Mouse (Mus musculus) megakaryocyte, embryonic 14.5 days (primary cell): ENCODE measurements around the gene Tnk2. TPM values are rescaled to one million over a fixed set of nuclear protein-coding genes. Genes with fewer than 3 reads are reported as not detected.

ENCODE experiments used
- H3K27me3 ChIP-seq: replicated peaks from 2 replicates; pipeline ENCODE3; 2012; ENCODE audit warnings: inconsistent platforms
- H3K36me3 ChIP-seq: replicated peaks from 2 replicates; pipeline ENCODE3; 2012; ENCODE audit warnings: low read length, inconsistent platforms, mixed read lengths
- H3K4me1 ChIP-seq: 2 replicates; pipeline ENCODE4 v1.6.1; 2012; ENCODE audit warnings: inconsistent platforms
- H3K4me3 ChIP-seq: replicated peaks from 2 replicates; pipeline ENCODE3; 2012; ENCODE audit warnings: moderate library complexity, mild to moderate bottlenecking, inconsistent platforms
- H3K9me3 ChIP-seq: 2 replicates; pipeline ENCODE4 v1.6.1; 2012; ENCODE audit warnings: inconsistent platforms
- FLI1 ChIP-seq: IDR thresholded peaks from 2 replicates; pipeline ENCODE4 v1.6.1; 2012; ENCODE audit warnings: low read length, inconsistent platforms, mixed read lengths
- GATA1 ChIP-seq: IDR thresholded peaks from 3 replicates; pipeline ENCODE4 v1.6.1; 2012; ENCODE audit warnings: mixed read lengths, low read length, inconsistent platforms, borderline replicate concordance
- polyA plus RNA-seq: library from polyadenylated mRNA; stranded (reverse); fragments of >175 nt; gene quantifications from 2 replicates; pipeline ENCODE4 v1.2.3, GENCODE M21; 2012; ENCODE audit warnings: low replicate concordance; ENCODE audit not compliant: insufficient read depth

Gene Tnk2
- polyA plus RNA-seq, 1 experiment = 230 TPM

DNA sequence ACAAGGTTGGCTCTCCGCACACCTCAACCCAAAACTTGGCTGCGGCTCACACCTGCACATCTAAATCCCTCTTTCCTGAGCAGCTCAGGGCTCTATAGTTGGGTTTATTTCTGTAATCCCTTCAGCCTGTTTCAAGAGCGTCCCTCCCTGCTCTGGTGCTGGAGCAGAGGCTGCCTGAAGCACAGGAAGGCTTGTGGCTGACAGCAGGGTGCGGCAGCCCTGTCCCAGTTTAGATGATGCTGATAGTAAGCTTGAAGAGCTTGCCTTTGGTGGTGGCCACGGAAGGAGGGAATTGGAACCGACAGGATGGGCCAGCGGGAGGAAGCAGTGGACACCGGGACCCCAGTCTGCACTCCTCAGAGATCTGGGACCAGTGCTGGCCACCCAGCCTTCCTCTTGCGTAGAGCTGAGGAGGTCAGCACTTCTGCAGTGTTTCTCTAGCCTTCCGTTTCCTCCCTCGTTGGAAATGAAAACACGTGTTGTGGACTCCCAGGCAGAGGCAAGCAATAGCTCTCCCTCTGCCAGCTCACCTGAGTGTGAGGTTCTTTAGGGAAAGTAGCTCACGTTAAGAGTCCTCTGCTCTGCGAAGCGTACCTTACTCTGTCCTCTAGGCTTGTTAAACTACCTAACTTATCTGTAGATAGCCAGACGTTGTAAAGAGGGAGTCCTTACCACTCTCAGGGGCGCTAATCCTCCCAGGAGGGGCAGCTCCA lies 63.6 kb downstream of the Tnk2 start:
- peak overlapping the region; percentile 20 for H3K4me3 ChIP-seq
- peaks cover 31% of the 10 kb centered on the region for H3K4me1 ChIP-seq
- no peak for TF ChIP-seq FLI1
- no peak for TF ChIP-seq GATA1

DNA sequence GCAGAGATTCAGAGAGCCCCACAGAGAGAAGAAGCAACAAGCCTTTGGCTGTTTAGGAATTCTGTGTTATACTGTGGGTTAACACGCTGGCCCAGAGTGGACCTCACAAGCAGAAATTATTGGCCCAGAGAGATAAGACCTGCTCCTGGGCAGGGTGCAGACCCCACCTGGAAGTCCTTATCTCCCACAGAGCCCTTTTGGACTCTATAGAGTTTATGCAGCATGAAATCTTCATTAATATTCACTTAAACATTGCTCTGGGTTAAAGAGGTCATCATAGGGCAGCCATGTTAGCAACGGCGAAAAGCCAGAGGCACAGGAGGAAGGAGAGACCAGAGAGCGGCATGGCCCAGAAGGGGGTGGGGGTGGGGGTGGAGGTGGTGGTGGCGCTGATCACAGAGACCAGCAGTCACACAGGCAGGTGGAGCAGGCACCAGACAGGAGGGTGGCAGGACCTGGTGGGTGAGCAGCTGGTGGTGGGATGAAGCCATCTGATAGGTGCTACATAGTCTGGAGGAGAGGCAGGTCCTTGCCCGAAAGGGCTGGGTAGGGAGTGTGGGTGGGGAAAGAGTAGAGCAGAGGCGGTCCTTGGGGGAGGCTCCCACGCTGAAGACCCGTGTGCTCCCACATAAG lies 64.3 kb downstream of the Tnk2 start:
- Histone ChIP-seq H3K4me1 (peaks cover 31% of the 10 kb centered on the region), H3K9me3 (peaks cover 11% of the 10 kb centered on the region), H3K4me3 (no peak overlapping the region), H3K36me3 (no peaks in the 10 kb centered on the region), H3K27me3 (peaks cover 44% of the 10 kb centered on the region)
- no peak for TF ChIP-seq FLI1
- no peak for TF ChIP-seq GATA1

More for the DNA sequence above, 63.6 kb downstream of the Tnk2 start:
- Histone ChIP-seq H3K36me3 (no peaks in the 10 kb centered on the region), H3K27me3 (peaks cover 43% of the 10 kb centered on the region), H3K9me3 (peaks cover 11% of the 10 kb centered on the region)

DNA sequence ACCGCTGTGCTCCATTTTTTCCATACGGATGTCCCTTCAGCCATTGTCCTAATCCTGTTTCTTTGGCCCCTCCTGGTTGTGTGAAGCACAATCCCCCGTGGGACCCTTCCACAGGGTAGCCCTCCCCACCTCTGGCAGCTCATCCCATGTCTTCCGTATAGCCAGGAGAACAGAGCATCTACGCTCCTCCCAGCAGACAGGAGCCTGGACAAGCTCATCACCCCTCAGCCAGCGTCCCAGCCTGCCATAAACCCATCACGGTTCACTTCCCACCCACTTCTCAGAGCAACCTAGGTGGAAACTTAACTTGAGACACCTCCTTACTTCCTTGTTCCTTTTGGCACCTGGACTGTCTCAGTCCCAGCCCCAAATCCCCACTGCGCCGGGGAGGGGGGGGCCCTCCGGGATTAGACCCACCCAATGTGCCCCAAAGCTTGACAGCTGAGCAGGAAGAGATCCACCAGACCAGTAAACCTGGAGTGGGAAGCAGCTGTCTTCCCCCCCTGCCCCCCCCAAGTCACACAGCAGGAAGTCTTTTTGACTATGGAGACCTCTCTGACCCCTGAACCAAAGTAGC lies 64.9 kb downstream of the Tnk2 start:
- Histone ChIP-seq H3K9me3 (peaks cover 11% of the 10 kb centered on the region), H3K4me1 (peaks cover 31% of the 10 kb centered on the region), H3K36me3 (no peaks in the 10 kb centered on the region), H3K27me3 (peaks cover 50% of the 10 kb centered on the region), H3K4me3 (no peak overlapping the region)
- TF ChIP-seq GATA1 = no peak

- Histone ChIP-seq H3K4me3 (no peak overlapping the region), H3K9me3 (peaks cover 11% of the 10 kb centered on the region), H3K27me3 (peaks cover 54% of the 10 kb centered on the region), H3K4me1 (peaks cover 31% of the 10 kb centered on the region), H3K36me3 (no peaks in the 10 kb centered on the region)
- no peak for TF ChIP-seq FLI1
- no peak for TF ChIP-seq GATA1
Observed at GRCm38 (mm10) chr16:32709116-32709515, 65.4 kb downstream of the Tnk2 start.

DNA sequence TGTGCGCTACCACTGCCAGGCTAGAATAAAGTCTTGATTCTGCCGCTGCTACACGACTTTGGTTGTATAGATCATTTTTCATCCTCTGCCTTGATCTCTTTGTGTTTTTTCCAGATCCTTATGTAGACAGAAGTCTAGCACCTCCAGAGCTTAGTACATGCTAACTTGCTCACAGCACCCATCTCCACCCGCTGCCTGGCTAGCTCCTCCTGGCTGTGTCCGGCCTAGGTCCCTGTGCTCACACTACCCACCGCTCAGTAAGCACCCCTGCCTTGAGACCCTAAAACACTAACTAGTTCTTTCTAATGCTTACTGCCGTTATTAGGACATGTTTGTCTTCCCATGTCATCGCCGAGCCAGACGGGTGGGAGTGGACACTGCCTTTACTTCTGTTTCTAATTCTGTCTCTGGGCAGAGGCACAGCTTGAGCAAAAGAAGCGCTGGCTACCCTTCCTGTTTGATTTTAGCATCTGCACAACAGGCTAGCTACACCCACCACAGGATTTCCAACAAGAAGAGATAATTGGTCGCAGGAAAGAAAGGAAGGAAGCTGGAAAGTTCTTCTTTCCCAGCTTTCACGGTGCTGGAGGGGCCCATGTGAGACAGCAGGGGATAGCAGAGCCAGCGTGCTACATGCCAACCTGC lies 66.9 kb downstream of the Tnk2 start:
- Histone ChIP-seq H3K4me3 (no peak overlapping the region), H3K9me3 (peaks cover 9% of the 10 kb centered on the region), H3K36me3 (no peaks in the 10 kb centered on the region), H3K4me1 (peaks cover 34% of the 10 kb centered on the region), H3K27me3 (peaks cover 65% of the 10 kb centered on the region)
- no peak for TF ChIP-seq GATA1
- no peak for TF ChIP-seq FLI1

GRCm38 (mm10) chr16:32712202-32712601 lies 68.5 kb downstream of the Tnk2 start:
- Histone ChIP-seq H3K4me3 (no peak overlapping the region), H3K9me3 (no peaks in the 10 kb centered on the region), H3K27me3 (peaks cover 67% of the 10 kb centered on the region), H3K36me3 (no peaks in the 10 kb centered on the region), H3K4me1 (peaks cover 27% of the 10 kb centered on the region)
- TF ChIP-seq FLI1 = no peak
- TF ChIP-seq GATA1 = no peak

DNA sequence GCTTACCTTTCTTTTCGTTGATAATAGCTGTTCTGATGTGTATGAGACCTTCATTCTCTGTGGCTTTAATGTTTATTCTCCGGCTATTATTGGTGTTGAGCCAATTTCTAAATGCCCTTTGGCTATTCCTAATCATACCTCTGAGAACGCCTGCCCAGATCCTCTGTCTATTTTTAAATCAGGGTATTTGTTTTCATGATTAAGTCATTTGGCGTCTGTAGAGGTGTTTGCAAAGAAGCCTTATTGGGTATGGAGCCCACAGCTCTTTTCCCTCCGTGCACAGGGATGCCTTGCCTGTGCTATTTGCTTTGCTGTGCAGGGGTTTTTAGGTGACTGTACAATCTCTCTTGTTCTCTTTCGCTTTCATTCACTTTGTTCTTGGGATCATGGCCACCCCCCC lies 69.9 kb downstream of the Tnk2 start:
- TF ChIP-seq GATA1 = no peak
- TF ChIP-seq FLI1 = no peak
- Histone ChIP-seq H3K27me3 (peaks cover 60% of the 10 kb centered on the region), H3K4me1 (peaks cover 17% of the 10 kb centered on the region), H3K9me3 (no peaks in the 10 kb centered on the region), H3K36me3 (no peaks in the 10 kb centered on the region), H3K4me3 (no peak overlapping the region)

DNA sequence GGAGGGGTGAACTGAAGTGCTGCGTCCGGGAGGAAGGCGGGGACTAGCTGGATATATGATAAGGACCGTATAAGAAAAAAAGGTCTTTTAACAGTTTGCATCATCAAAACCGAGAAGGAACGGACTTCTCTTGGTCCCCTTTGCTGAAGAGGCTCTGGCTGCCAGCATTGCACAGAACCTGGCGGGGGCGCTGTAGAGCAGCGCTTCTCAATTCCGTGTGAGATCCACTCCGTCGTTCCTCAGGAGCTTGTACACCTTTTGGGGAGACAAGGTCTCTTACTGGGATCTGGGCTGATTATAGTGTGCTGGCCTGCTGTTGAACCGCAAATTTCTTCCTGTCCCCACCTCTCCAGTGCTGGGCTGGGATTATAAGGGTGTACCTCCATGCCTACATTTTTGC lies 71.7 kb downstream of the Tnk2 start:
- H3K36me3 ChIP-seq = no peaks in the 10 kb centered on the region
- H3K4me3 ChIP-seq = peak overlapping the region; percentile 47
- TF ChIP-seq FLI1 (no peak), GATA1 (no peak)
- H3K9me3 ChIP-seq = no peaks in the 10 kb centered on the region
- H3K4me1 ChIP-seq = peaks cover 16% of the 10 kb centered on the region
- peaks cover 52% of the 10 kb centered on the region for H3K27me3 ChIP-seq

DNA sequence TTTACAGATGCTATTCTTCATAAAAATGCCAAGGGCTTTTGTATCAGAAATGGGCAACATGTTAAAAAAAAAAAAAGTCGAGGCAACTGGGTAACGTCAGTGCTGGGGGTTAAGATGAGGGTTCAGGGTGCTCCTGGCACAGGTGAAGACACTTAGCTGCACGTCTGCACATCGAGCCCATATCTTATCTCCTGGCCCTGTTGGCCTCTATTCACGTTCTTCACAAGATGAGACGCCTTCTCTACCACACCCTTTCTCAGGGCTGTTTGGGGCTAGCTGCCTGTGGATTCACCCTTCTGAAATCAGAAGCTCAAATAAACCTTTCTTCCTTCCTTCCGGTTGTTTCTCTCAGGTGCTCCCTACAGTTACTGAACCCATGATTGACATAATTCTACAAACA lies 79.5 kb downstream of the Tnk2 start:
- Histone ChIP-seq H3K4me3 (no peak overlapping the region), H3K4me1 (no peaks in the 10 kb centered on the region), H3K9me3 (no peaks in the 10 kb centered on the region), H3K27me3 (peaks cover 32% of the 10 kb centered on the region), H3K36me3 (no peaks in the 10 kb centered on the region)
- TF ChIP-seq FLI1 = no peak
- TF ChIP-seq GATA1 = no peak

GRCm38 (mm10) chr16:32723767-32724166 lies 80.1 kb downstream of the Tnk2 start:
- H3K9me3 ChIP-seq = no peaks in the 10 kb centered on the region
- H3K4me1 ChIP-seq = no peaks in the 10 kb centered on the region
- TF ChIP-seq FLI1 (no peak), GATA1 (no peak)
- peaks cover 35% of the 10 kb centered on the region for H3K27me3 ChIP-seq
- H3K4me3 ChIP-seq = no peak overlapping the region
- no peaks in the 10 kb centered on the region for H3K36me3 ChIP-seq
